Mouse (Mus musculus): ENCODE results near the gene Ttc41. TPM values are rescaled to one million over a fixed set of nuclear protein-coding genes. Genes with fewer than 3 reads are reported as not detected.

The Ttc41 gene
- polyA plus RNA-seq, 1 experiment from 2014 or later: 2.5 TPM

- peak; percentile 90 for DNase-seq (ENCODE audit: low spot score)
- peak within 1 kb of the TSS; percentile 83 for H3K4me2 ChIP-seq (replicated peaks)
- H3K27me3 ChIP-seq (ENCODE audit: control insufficient read depth, insufficient read depth, low read length): peaks cover 3% of the 10 kb centered on the region; the same call in 1 of the 2 replicates
- H3K36me3 ChIP-seq (replicated peaks; ENCODE audit: control insufficient read depth, insufficient read depth): no peaks in the 10 kb centered on the region
- peak within 1 kb of the TSS; percentile 75 for H3K27ac ChIP-seq
- H3K4me1 ChIP-seq (replicated peaks; ENCODE audit: control insufficient read depth, insufficient read depth, low read length): peaks cover 15% of the 10 kb centered on the region
- ATAC-seq (ENCODE audit: low FRiP score): peak; percentile 96
- H3K9ac ChIP-seq: peak within 1 kb of the TSS; percentile 67
- no peaks in the 10 kb centered on the region for H3K9me3 ChIP-seq (ENCODE audit: control insufficient read depth, low read length)
- under 1% methylated on average over 43 of the region's 44 CpGs for WGBS
- peak within 1 kb of the TSS; percentile 69 for H3K4me3 ChIP-seq (replicated peaks; ENCODE audit: low read length)
These were observed 72.9 kb downstream of the Ttc41 start, which contains the start of gene Nt5dc3 for GRCm38 (mm10) chr10:86778398-86779116. Gene Nt5dc3, plus strand, starts transcription at chr10:86779005.

GRCm38 (mm10) chr10:86779117-86779755 lies 73.6 kb downstream of the Ttc41 start:
- Histone ChIP-seq H3K4me3 (replicated peaks; ENCODE audit: low read length) (peak overlapping the region; percentile 69), H3K4me1 (replicated peaks; ENCODE audit: control insufficient read depth, insufficient read depth, low read length) (peaks cover 15% of the 10 kb centered on the region), H3K9ac (peak overlapping the region; percentile 67), H3K4me2 (replicated peaks) (peak overlapping the region; percentile 83), H3K27ac (peak overlapping the region; percentile 69), H3K36me3 (replicated peaks; ENCODE audit: control insufficient read depth, insufficient read depth) (no peaks in the 10 kb centered on the region), H3K27me3 (ENCODE audit: control insufficient read depth, insufficient read depth, low read length) (peaks cover 3% of the 10 kb centered on the region; the same call in 1 of the 2 replicates), H3K9me3 (ENCODE audit: control insufficient read depth, low read length) (no peaks in the 10 kb centered on the region)
- under 1% methylated on average over 58 of the region's 58 CpGs for WGBS
- peak; percentile 29 for DNase-seq (ENCODE audit: low spot score)
- peak; percentile 63 for ATAC-seq (ENCODE audit: low FRiP score)

GRCm38 (mm10) chr10:86779816-86780500 lies 74.3 kb downstream of the Ttc41 start:
- Histone ChIP-seq H3K4me2 (replicated peaks) (peak overlapping the region; percentile 83), H3K9ac (peak overlapping the region; percentile 67), H3K27me3 (ENCODE audit: control insufficient read depth, insufficient read depth, low read length) (peaks cover 3% of the 10 kb centered on the region; the same call in 1 of the 2 replicates), H3K4me3 (replicated peaks; ENCODE audit: low read length) (peak overlapping the region; percentile 69), H3K36me3 (replicated peaks; ENCODE audit: control insufficient read depth, insufficient read depth) (no peaks in the 10 kb centered on the region), H3K4me1 (replicated peaks; ENCODE audit: control insufficient read depth, insufficient read depth, low read length) (peaks cover 15% of the 10 kb centered on the region), H3K9me3 (ENCODE audit: control insufficient read depth, low read length) (no peaks in the 10 kb centered on the region), H3K27ac (peak overlapping the region; percentile 69)
- 17% methylated on average over 12 of the region's 12 CpGs for WGBS
- ATAC-seq (ENCODE audit: low FRiP score) (no peak), DNase-seq (ENCODE audit: low spot score) (peak; percentile 35)

- Histone ChIP-seq H3K36me3 (replicated peaks; ENCODE audit: control insufficient read depth, insufficient read depth) (no peaks in the 10 kb centered on the region), H3K4me1 (replicated peaks; ENCODE audit: control insufficient read depth, insufficient read depth, low read length) (peaks cover 15% of the 10 kb centered on the region), H3K9ac (no peak overlapping the region), H3K4me3 (replicated peaks; ENCODE audit: low read length) (no peak overlapping the region), H3K4me2 (replicated peaks) (peak overlapping the region; percentile 11; the same call in 1 of the 2 replicates), H3K27ac (no peak overlapping the region), H3K9me3 (ENCODE audit: control insufficient read depth, low read length) (no peaks in the 10 kb centered on the region), H3K27me3 (ENCODE audit: control insufficient read depth, insufficient read depth, low read length) (peaks cover 3% of the 10 kb centered on the region; the same call in 1 of the 2 replicates)
- no peak for ATAC-seq (ENCODE audit: low FRiP score)
- 31% methylated on average over 5 of the region's 5 CpGs for WGBS
- no peak for DNase-seq (ENCODE audit: low spot score)
These were observed 76.0 kb downstream of the Ttc41 start for GRCm38 (mm10) chr10:86781641-86782040.

GRCm38 (mm10) chr10:86782656-86783055 lies 77.0 kb downstream of the Ttc41 start:
- Histone ChIP-seq H3K9me3 (ENCODE audit: control insufficient read depth, low read length) (no peaks in the 10 kb centered on the region), H3K27me3 (ENCODE audit: control insufficient read depth, insufficient read depth, low read length) (peaks cover 3% of the 10 kb centered on the region; the same call in 1 of the 2 replicates), H3K27ac (no peak overlapping the region), H3K9ac (no peak overlapping the region), H3K4me3 (replicated peaks; ENCODE audit: low read length) (no peak overlapping the region), H3K4me2 (replicated peaks) (no peak overlapping the region), H3K4me1 (replicated peaks; ENCODE audit: control insufficient read depth, insufficient read depth, low read length) (peaks cover 15% of the 10 kb centered on the region), H3K36me3 (replicated peaks; ENCODE audit: control insufficient read depth, insufficient read depth) (no peaks in the 10 kb centered on the region)
- ATAC-seq (ENCODE audit: low FRiP score) (no peak), DNase-seq (ENCODE audit: low spot score) (no peak)
- WGBS: 48% methylated on average over 5 of the region's 5 CpGs

GRCm38 (mm10) chr10:86783561-86783960 lies 78.0 kb downstream of the Ttc41 start:
- H3K27ac ChIP-seq: no peak overlapping the region
- H3K4me1 ChIP-seq (replicated peaks; ENCODE audit: control insufficient read depth, insufficient read depth, low read length): peaks cover 15% of the 10 kb centered on the region
- H3K9ac ChIP-seq: no peak overlapping the region
- 93% methylated on average over 5 of the region's 5 CpGs for WGBS
- peaks cover 3% of the 10 kb centered on the region; the same call in 1 of the 2 replicates for H3K27me3 ChIP-seq (ENCODE audit: control insufficient read depth, insufficient read depth, low read length)
- H3K9me3 ChIP-seq (ENCODE audit: control insufficient read depth, low read length): no peaks in the 10 kb centered on the region
- no peak overlapping the region for H3K4me2 ChIP-seq (replicated peaks)
- H3K4me3 ChIP-seq (replicated peaks; ENCODE audit: low read length): no peak overlapping the region
- ATAC-seq (ENCODE audit: low FRiP score): no peak
- no peak for DNase-seq (ENCODE audit: low spot score)
- no peaks in the 10 kb centered on the region for H3K36me3 ChIP-seq (replicated peaks; ENCODE audit: control insufficient read depth, insufficient read depth)

GRCm38 (mm10) chr10:86784126-86784675 lies 78.6 kb downstream of the Ttc41 start:
- Histone ChIP-seq H3K4me1 (replicated peaks; ENCODE audit: control insufficient read depth, insufficient read depth, low read length) (peaks cover 15% of the 10 kb centered on the region), H3K4me3 (replicated peaks; ENCODE audit: low read length) (no peak overlapping the region), H3K27ac (no peak overlapping the region), H3K4me2 (replicated peaks) (no peak overlapping the region), H3K36me3 (replicated peaks; ENCODE audit: control insufficient read depth, insufficient read depth) (no peaks in the 10 kb centered on the region), H3K9ac (no peak overlapping the region), H3K9me3 (ENCODE audit: control insufficient read depth, low read length) (no peaks in the 10 kb centered on the region), H3K27me3 (ENCODE audit: control insufficient read depth, insufficient read depth, low read length) (peaks cover 3% of the 10 kb centered on the region; the same call in 1 of the 2 replicates)
- 91% methylated on average over 5 of the region's 5 CpGs for WGBS
- ATAC-seq (ENCODE audit: low FRiP score) (no peak), DNase-seq (ENCODE audit: low spot score) (no peak)

- no peak for DNase-seq (ENCODE audit: low spot score)
- 77% methylated on average over 2 of the region's 2 CpGs for WGBS
- Histone ChIP-seq H3K36me3 (replicated peaks; ENCODE audit: control insufficient read depth, insufficient read depth) (no peaks in the 10 kb centered on the region), H3K4me2 (replicated peaks) (no peak overlapping the region), H3K9me3 (ENCODE audit: control insufficient read depth, low read length) (no peaks in the 10 kb centered on the region), H3K27me3 (ENCODE audit: control insufficient read depth, insufficient read depth, low read length) (no peaks in the 10 kb centered on the region), H3K4me1 (replicated peaks; ENCODE audit: control insufficient read depth, insufficient read depth, low read length) (peaks cover 14% of the 10 kb centered on the region), H3K9ac (no peak overlapping the region), H3K27ac (no peak overlapping the region), H3K4me3 (replicated peaks; ENCODE audit: low read length) (no peak overlapping the region)
- ATAC-seq (ENCODE audit: low FRiP score): no peak
These were observed 79.8 kb downstream of the Ttc41 start for GRCm38 (mm10) chr10:86785396-86785795.

GRCm38 (mm10) chr10:86786083-86786482 lies 80.5 kb downstream of the Ttc41 start:
- H3K27ac ChIP-seq: no peak overlapping the region
- no peaks in the 10 kb centered on the region for H3K9me3 ChIP-seq (ENCODE audit: control insufficient read depth, low read length)
- no peak overlapping the region for H3K9ac ChIP-seq
- no peaks in the 10 kb centered on the region for H3K27me3 ChIP-seq (ENCODE audit: control insufficient read depth, insufficient read depth, low read length)
- H3K4me2 ChIP-seq (replicated peaks): no peak overlapping the region
- H3K36me3 ChIP-seq (replicated peaks; ENCODE audit: control insufficient read depth, insufficient read depth): no peaks in the 10 kb centered on the region
- no peak for ATAC-seq (ENCODE audit: low FRiP score)
- no peak for DNase-seq (ENCODE audit: low spot score)
- no peak overlapping the region for H3K4me3 ChIP-seq (replicated peaks; ENCODE audit: low read length)
- H3K4me1 ChIP-seq (replicated peaks; ENCODE audit: control insufficient read depth, insufficient read depth, low read length): peaks cover 7% of the 10 kb centered on the region; the same call in 1 of the 2 replicates
- WGBS: 97% methylated on average over 5 of the region's 5 CpGs
